Comparison of ENCODE assay signal across 8 mouse cellular contexts in genomic region chr7:101321218-101321827, GRCm38 (mm10). TPM values are rescaled to one million over a fixed set of nuclear protein-coding genes. Genes with fewer than 3 reads are reported as not detected.
A peak's percentile ranks its signal among the peaks of the same experiment; 100 is the strongest.
DNase-seq lines count a peak whose midpoint lies in the region; ATAC-seq lines count a peak whose summit lies in the region.

No protein-coding gene starts in this region.

- DNase-seq in right cerebral cortex, adult 18-20 months, result peak; percentile 39
- no peak for DNase-seq in right cerebral cortex, postnatal 36 days (ENCODE audit: low spot score in 2 of 2)
- peak; percentile 72 to 73 for DNase-seq in cerebellum, postnatal 25 days
- DNase-seq in kidney, postnatal 25 days, result peak; percentile 58 to 82
- peak; percentile 58 to 59 for DNase-seq in spleen, postnatal 10 days (ENCODE audit: low spot score in 2 of 2)
- no peak for DNase-seq in layer of hippocampus, adult 9-10 months (ENCODE audit: low spot score)

- no peaks in the 10 kb centered on the region for H3K9me3 ChIP-seq in heart, embryonic 15.5 days (replicated peaks)

- H3K36me3 ChIP-seq in heart, embryonic 15.5 days, result no peaks in the 10 kb centered on the region

- peak overlapping the region; percentile 98 for H3K4me2 ChIP-seq in heart, embryonic 15.5 days

- H3K4me3 ChIP-seq in heart, embryonic 15.5 days, result peak overlapping the region; percentile 80

- 1% methylated on average over 40 of the region's 61 CpGs for whole genome bisulfite sequencing in heart, embryonic 15.5 days

- H3K27me3 ChIP-seq in heart, embryonic 15.5 days, result peaks cover 8% of the 10 kb centered on the region; the same call in 1 of the 2 replicates

- peak overlapping the region; percentile 53 for H3K27ac ChIP-seq in heart, embryonic 15.5 days

- H3K9ac ChIP-seq in heart, embryonic 15.5 days, result peak overlapping the region; percentile 76

- ATAC-seq in heart, embryonic 15.5 days (replicated peaks; ENCODE audit: insufficient number of reproducible peaks, insufficient read depth, low FRiP score, low read depth), result peak; percentile 29
- peak; percentile 30 for ATAC-seq in megakaryocyte, adult 5-6 weeks (ENCODE audit: poor library complexity, severe bottlenecking)

- peaks cover 51% of the 10 kb centered on the region for H3K4me1 ChIP-seq in heart, embryonic 15.5 days (replicated peaks)

RNA-seq across cellular contexts. Expression of gene Stard10, which starts 4.4 kb away (rescaled TPM):
- 25.0 and 32.9 TPM in 2 replicates for polyA plus RNA-seq in heart, embryonic 15.5 days (2015; fragmentation: Nextera tagmentation; extraction: Ambion mirVana)
- total RNA-seq in megakaryocyte, adult 5-6 weeks (2015), result 22.3 and 23.9 TPM in 2 replicates
- total RNA-seq in megakaryocyte, adult 5-6 weeks (2017), result 8.2 and 8.4 TPM in 2 replicates

RNA-seq across cellular contexts. Expression of gene Atg16l2, which starts 19.3 kb away (rescaled TPM):
- polyA plus RNA-seq in heart, embryonic 15.5 days (2015; fragmentation: Nextera tagmentation; extraction: Ambion mirVana), result 28.1 and 30.5 TPM in 2 replicates
- total RNA-seq in megakaryocyte, adult 5-6 weeks (2015), result 16.2 and 20.2 TPM in 2 replicates
- 9.9 and 15.3 TPM in 2 replicates for total RNA-seq in megakaryocyte, adult 5-6 weeks (2017)

RNA-seq across cellular contexts. Expression of gene Arap1, which starts 26.5 kb away (rescaled TPM):
- polyA plus RNA-seq in heart, embryonic 15.5 days (2015; fragmentation: Nextera tagmentation; extraction: Ambion mirVana), result 23.5 and 38.4 TPM in 2 replicates
- total RNA-seq in megakaryocyte, adult 5-6 weeks (2015), result 141 and 152 TPM in 2 replicates
- 211 and 245 TPM in 2 replicates for total RNA-seq in megakaryocyte, adult 5-6 weeks (2017)

Comparison
In these comparisons a context has a peak if more than half of its experiments do, and no peak if none do; other contexts are left out.
1. DNase-seq: peak in right cerebral cortex, adult 18-20 months (single experiment), cerebellum, postnatal 25 days (2 of 2), kidney, postnatal 25 days (2 of 2) and spleen, postnatal 10 days (2 of 2); none in right cerebral cortex, postnatal 36 days (0 of 2) and layer of hippocampus, adult 9-10 months (single experiment).